Mouse (Mus musculus): ENCODE data around the gene Pla2g4c. TPM values are rescaled to one million over a fixed set of nuclear protein-coding genes. Genes with fewer than 3 reads are reported as not detected.

Gene Pla2g4c
- polyA plus RNA-seq, 1 experiment, result 4.5 TPM

DNA sequence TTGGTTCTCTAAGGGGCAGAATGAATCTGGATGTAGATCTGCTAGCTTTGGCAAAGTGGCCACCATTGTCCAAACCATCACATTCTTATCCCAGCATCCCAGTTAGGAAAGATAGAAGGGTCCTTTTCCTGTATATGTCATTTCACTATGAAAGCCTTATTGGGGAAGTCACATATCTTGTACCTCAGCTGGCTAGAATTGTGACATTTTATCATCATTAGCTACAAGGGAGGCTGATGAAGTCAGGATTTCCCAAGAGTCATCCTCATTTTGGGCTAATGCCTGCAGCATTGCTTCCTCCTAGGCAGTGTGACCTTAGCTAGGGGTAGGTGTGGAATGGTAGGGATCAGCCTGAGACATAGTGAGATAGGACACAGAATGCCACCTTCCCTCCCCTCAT, 21.1 kb upstream of the Pla2g4c start:
- no peaks in the 10 kb centered on the region for H3K27me3 ChIP-seq (ENCODE audit: control insufficient read depth, insufficient read depth, low read length)
- peaks cover 21% of the 10 kb centered on the region for H3K36me3 ChIP-seq (ENCODE audit: control insufficient read depth, insufficient read depth, low read length)
- no peak overlapping the region for H3K4me3 ChIP-seq (ENCODE audit: low read depth, low read length)
- TF ChIP-seq POLR2A (IDR thresholded peaks at IDR 0.05; ENCODE audit: low read depth, low read length) (no peak), CTCF (IDR thresholded peaks at IDR 0.05; ENCODE audit: extremely low read depth, insufficient read length, insufficient replicate concordance, low read depth, low read length) (no peak)
- no peaks in the 10 kb centered on the region for H3K4me1 ChIP-seq (ENCODE audit: control insufficient read depth, insufficient read depth, insufficient read length, low read length)
- H3K27ac ChIP-seq (ENCODE audit: insufficient read depth, low read depth, low read length), result no peak overlapping the region

- TF ChIP-seq POLR2A (IDR thresholded peaks at IDR 0.05; ENCODE audit: low read depth, low read length) (no peak), CTCF (IDR thresholded peaks at IDR 0.05; ENCODE audit: extremely low read depth, insufficient read length, insufficient replicate concordance, low read depth, low read length) (no peak)
- Histone ChIP-seq H3K36me3 (ENCODE audit: control insufficient read depth, insufficient read depth, low read length) (peaks cover 7% of the 10 kb centered on the region), H3K27me3 (ENCODE audit: control insufficient read depth, insufficient read depth, low read length) (no peaks in the 10 kb centered on the region), H3K4me3 (ENCODE audit: low read depth, low read length) (no peak overlapping the region), H3K27ac (ENCODE audit: insufficient read depth, low read depth, low read length) (no peak overlapping the region), H3K4me1 (ENCODE audit: control insufficient read depth, insufficient read depth, insufficient read length, low read length) (peaks cover 5% of the 10 kb centered on the region; the same call in 1 of the 2 replicates)
- 82% methylated on average over 2 of the region's 2 CpGs for WGBS
These were observed 15.0 kb upstream of the Pla2g4c start for GRCm38 (mm10) chr7:13309407-13309806.

GRCm38 (mm10) chr7:13310493-13311199, 13.8 kb upstream of the Pla2g4c start:
- WGBS, result 80% methylated on average over 6 of the region's 6 CpGs
- Histone ChIP-seq H3K4me3 (ENCODE audit: low read depth, low read length) (no peak overlapping the region), H3K4me1 (ENCODE audit: control insufficient read depth, insufficient read depth, insufficient read length, low read length) (peaks cover 8% of the 10 kb centered on the region; the same call in 1 of the 2 replicates), H3K27ac (ENCODE audit: insufficient read depth, low read depth, low read length) (no peak overlapping the region), H3K36me3 (ENCODE audit: control insufficient read depth, insufficient read depth, low read length) (peaks cover 7% of the 10 kb centered on the region), H3K27me3 (ENCODE audit: control insufficient read depth, insufficient read depth, low read length) (no peaks in the 10 kb centered on the region)
- TF ChIP-seq POLR2A (IDR thresholded peaks at IDR 0.05; ENCODE audit: low read depth, low read length), result no peak
- no peak for TF ChIP-seq CTCF (IDR thresholded peaks at IDR 0.05; ENCODE audit: extremely low read depth, insufficient read length, insufficient replicate concordance, low read depth, low read length)

GRCm38 (mm10) chr7:13311401-13311800, 13.1 kb upstream of the Pla2g4c start:
- 98% methylated on average over 4 of the region's 4 CpGs for WGBS
- H3K27ac ChIP-seq (ENCODE audit: insufficient read depth, low read depth, low read length), result no peak overlapping the region

DNA sequence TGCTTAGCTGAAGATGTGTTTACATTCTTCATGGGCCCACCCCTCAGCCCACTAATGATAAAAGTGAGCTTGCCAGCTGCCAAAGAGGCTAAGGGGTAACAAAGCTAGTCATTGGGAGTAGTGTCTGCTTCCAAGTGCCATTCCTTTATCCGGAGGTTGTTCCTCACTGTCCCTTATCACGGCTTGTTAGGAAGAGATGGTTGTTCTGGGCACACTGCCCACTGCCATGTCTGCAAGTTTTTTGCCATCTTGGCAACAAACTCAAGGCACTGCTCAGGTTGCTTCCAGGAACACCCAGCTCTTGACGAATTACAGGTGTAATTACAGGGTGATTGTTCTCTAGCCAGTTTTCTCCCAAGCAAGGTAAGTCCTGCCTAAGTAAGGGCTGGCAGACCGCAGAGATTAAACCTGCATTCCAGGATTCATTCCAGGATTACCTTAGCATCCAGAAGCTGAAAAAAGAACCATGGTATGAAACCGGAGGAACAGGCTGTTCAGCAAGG, 10.3 kb upstream of the Pla2g4c start:
- no peak for TF ChIP-seq POLR2A (IDR thresholded peaks at IDR 0.05; ENCODE audit: low read depth, low read length)
- no peak for TF ChIP-seq CTCF (IDR thresholded peaks at IDR 0.05; ENCODE audit: extremely low read depth, insufficient read length, insufficient replicate concordance, low read depth, low read length)
- Histone ChIP-seq H3K4me3 (ENCODE audit: low read depth, low read length) (no peak overlapping the region), H3K27me3 (ENCODE audit: control insufficient read depth, insufficient read depth, low read length) (no peaks in the 10 kb centered on the region), H3K27ac (ENCODE audit: insufficient read depth, low read depth, low read length) (peak overlapping the region; percentile 74), H3K36me3 (ENCODE audit: control insufficient read depth, insufficient read depth, low read length) (no peaks in the 10 kb centered on the region; the same call in 1 of the 2 replicates), H3K4me1 (ENCODE audit: control insufficient read depth, insufficient read depth, insufficient read length, low read length) (peaks cover 10% of the 10 kb centered on the region; the same call in 1 of the 2 replicates)
- WGBS, result 31% methylated on average over 5 of the region's 5 CpGs

More at GRCm38 (mm10) chr7:13311401-13311800, 13.1 kb upstream of the Pla2g4c start:
- TF ChIP-seq CTCF (IDR thresholded peaks at IDR 0.05; ENCODE audit: extremely low read depth, insufficient read length, insufficient replicate concordance, low read depth, low read length) (no peak), POLR2A (IDR thresholded peaks at IDR 0.05; ENCODE audit: low read depth, low read length) (no peak)
- Histone ChIP-seq H3K36me3 (ENCODE audit: control insufficient read depth, insufficient read depth, low read length) (peaks cover 4% of the 10 kb centered on the region), H3K27me3 (ENCODE audit: control insufficient read depth, insufficient read depth, low read length) (no peaks in the 10 kb centered on the region), H3K4me3 (ENCODE audit: low read depth, low read length) (no peak overlapping the region), H3K4me1 (ENCODE audit: control insufficient read depth, insufficient read depth, insufficient read length, low read length) (peaks cover 10% of the 10 kb centered on the region; the same call in 1 of the 2 replicates)

GRCm38 (mm10) chr7:13321424-13321823, 3.0 kb upstream of the Pla2g4c start:
- no peak overlapping the region for H3K27ac ChIP-seq (ENCODE audit: insufficient read depth, low read depth, low read length)
- no peak for TF ChIP-seq CTCF (IDR thresholded peaks at IDR 0.05; ENCODE audit: extremely low read depth, insufficient read length, insufficient replicate concordance, low read depth, low read length)
- TF ChIP-seq POLR2A (IDR thresholded peaks at IDR 0.05; ENCODE audit: low read depth, low read length), result no peak
- no peaks in the 10 kb centered on the region for H3K27me3 ChIP-seq (ENCODE audit: control insufficient read depth, insufficient read depth, low read length)
- no peaks in the 10 kb centered on the region for H3K36me3 ChIP-seq (ENCODE audit: control insufficient read depth, insufficient read depth, low read length)
- no peak overlapping the region for H3K4me3 ChIP-seq (ENCODE audit: low read depth, low read length)
- H3K4me1 ChIP-seq (ENCODE audit: control insufficient read depth, insufficient read depth, insufficient read length, low read length), result peaks cover 2% of the 10 kb centered on the region; the same call in 1 of the 2 replicates
- 71% methylated on average over 3 of the region's 3 CpGs for WGBS

- no peaks in the 10 kb centered on the region for H3K27me3 ChIP-seq (ENCODE audit: control insufficient read depth, insufficient read depth, low read length)
- WGBS, result 96% methylated on average over 2 of the region's 2 CpGs
- no peaks in the 10 kb centered on the region for H3K4me1 ChIP-seq (ENCODE audit: control insufficient read depth, insufficient read depth, insufficient read length, low read length)
- H3K36me3 ChIP-seq (ENCODE audit: control insufficient read depth, insufficient read depth, low read length), result no peaks in the 10 kb centered on the region
- no peak overlapping the region for H3K27ac ChIP-seq (ENCODE audit: insufficient read depth, low read depth, low read length)
- no peak overlapping the region for H3K4me3 ChIP-seq (ENCODE audit: low read depth, low read length)
- TF ChIP-seq POLR2A (IDR thresholded peaks at IDR 0.05; ENCODE audit: low read depth, low read length) (no peak), CTCF (IDR thresholded peaks at IDR 0.05; ENCODE audit: extremely low read depth, insufficient read length, insufficient replicate concordance, low read depth, low read length) (no peak)
These were observed 6.1 kb downstream of the Pla2g4c start for GRCm38 (mm10) chr7:13330575-13330974.
